Mouse (Mus musculus) skeletal muscle tissue, adult 2 months (tissue): Measurements from ENCODE around the gene Atp2c2.

Source experiments
- DNase-seq: peaks from one replicate; pipeline ENCODE4 v3.0.0-alpha.2; 2012; ENCODE audit warnings: low read depth, low spot score

Gene Atp2c2

GRCm38 (mm10) chr8:119784676-119785075 lies 84.9 kb downstream of the Atp2c2 start:
- DNase-seq = no peak

GRCm38 (mm10) chr8:119785764-119786405 lies 86.1 kb downstream of the Atp2c2 start:
- no peak for DNase-seq

- no peak for DNase-seq
Measured at GRCm38 (mm10) chr8:119786871-119787270, 87.1 kb downstream of the Atp2c2 start.

GRCm38 (mm10) chr8:119787341-119787740 lies 87.5 kb downstream of the Atp2c2 start:
- no peak for DNase-seq

GRCm38 (mm10) chr8:119788607-119789381 lies 89.0 kb downstream of the Atp2c2 start:
- DNase-seq = no peak

GRCm38 (mm10) chr8:119789581-119789980 lies 89.8 kb downstream of the Atp2c2 start:
- no peak for DNase-seq

GRCm38 (mm10) chr8:119791804-119792704 lies 92.2 kb downstream of the Atp2c2 start:
- DNase-seq = peak; percentile 27

GRCm38 (mm10) chr8:119794689-119795088 lies 94.9 kb downstream of the Atp2c2 start:
- no peak for DNase-seq

- no peak for DNase-seq
Measured at GRCm38 (mm10) chr8:119795651-119796050, 95.8 kb downstream of the Atp2c2 start.

- DNase-seq = peak; percentile 27
Measured at GRCm38 (mm10) chr8:119798170-119798964, 98.6 kb downstream of the Atp2c2 start.

GRCm38 (mm10) chr8:119798965-119799264 lies 99.1 kb downstream of the Atp2c2 start:
- DNase-seq = no peak

GRCm38 (mm10) chr8:119801168-119801567 lies 101.4 kb downstream of the Atp2c2 start:
- no peak for DNase-seq

GRCm38 (mm10) chr8:119802592-119802991 lies 102.8 kb downstream of the Atp2c2 start:
- DNase-seq = no peak

GRCm38 (mm10) chr8:119805275-119805674 lies 105.5 kb downstream of the Atp2c2 start:
- DNase-seq = no peak

- no peak for DNase-seq
Measured at GRCm38 (mm10) chr8:119806422-119807263, 106.8 kb downstream of the Atp2c2 start.
